Mouse (Mus musculus): Measurements from ENCODE around the gene Zbtb49.

- TF ChIP-seq CTCF (IDR thresholded peaks at IDR 0.05; ENCODE audit: control insufficient read depth, insufficient read depth, insufficient replicate concordance, low read depth, low read length) (no peak), POLR2A (IDR thresholded peaks at IDR 0.05; ENCODE audit: control insufficient read depth, low read depth, low read length) (no peak)
Measured at GRCm38 (mm10) chr5:38196821-38197481, 23.3 kb downstream of the Zbtb49 start.

Data from testis, adult 2 months (tissue).